Mouse (Mus musculus) embryonic stem cell, embryonic (primary cell): ENCODE data around the gene Pim2.
"Not testable (repeated sequence)": the region's sequence is repeated elsewhere in the genome, so short reads cannot be mapped to it uniquely, and the experiment has no call there.

Experiments
- CTCF ChIA-PET, 4 experiments: fragments of 300-600 bp in 2 of 4; fragments of 350-600 bp in 2 of 4; sonication (Branson Sonifier 250); formaldehyde crosslinking; loops; one replicate each; lab custom pipeline; 2022; ENCODE audit warnings: inconsistent platforms in 2 of 4; lab: Charles Lee
- POLR2A ChIA-PET, 4 experiments: fragments of 300-600 bp in 2 of 4; fragments of 350-600 bp in 2 of 4; sonication (Branson Sonifier 250); formaldehyde crosslinking; loops; one replicate each; lab custom pipeline; 2022; ENCODE audit warnings: antibody characterized with exemption in 4 of 4, inconsistent platforms in 1 of 4; lab: Charles Lee

Gene Pim2

GRCm38 (mm10) chrX:7883841-7884567 is 5.9 kb downstream of the Pim2 start, which contains the start of gene Slc35a2:
Slc35a2 (plus strand) TSS chrX:7884028.
- CTCF ChIA-PET = no interaction called here
- POLR2A ChIA-PET = interaction anchor here in 2 of 4 experiments (0.6 to 3.5 kb wide), 21 partner anchors 9 to 508 kb away, joined by 3 to 15 read pairs (median 3); partner anchors contain the start of genes Pqbp1 (in 2 of the 2), Timm17b (in 2 of the 2), Eras (in 1 of the 2) and Rbm3 (in 1 of the 2)

GRCm38 (mm10) chrX:7898211-7898610 is 20.1 kb downstream of the Pim2 start:
- POLR2A ChIA-PET = interaction anchor here in 2 of 4 experiments (0.6 to 2.3 kb wide), 7 partner anchors 13 to 134 kb away, joined by 3 to 15 read pairs (median 3); partner anchors contain the start of genes Slc35a2 (in 2 of the 2) and Otud5 (in 1 of the 2)
- CTCF ChIA-PET = interaction anchor here in 3 of 4 experiments (0.5 to 1.6 kb wide), 4 partner anchors 10 to 206 kb away, joined by 3 to 4 read pairs (median 4); no protein-coding TSS in a partner anchor

GRCm38 (mm10) chrX:7898880-7899874 is 21.1 kb downstream of the Pim2 start, which contains the start of the genes Pqbp1 and Timm17b:
Pqbp1 (minus strand) TSS chrX:7899269.
Timm17b (plus strand) TSS chrX:7899357.
- ChIA-PET POLR2A (interaction anchor here in 3 of 4 experiments (0.6 to 2.3 kb wide), 21 partner anchors 9 to 175 kb away, joined by 3 to 15 read pairs (median 3); partner anchors contain the start of genes Slc35a2 (in 2 of the 3), Hdac6 (in 1 of the 3), Otud5 (in 1 of the 3) and Suv39h1 (in 1 of the 3)), CTCF (interaction anchor here in 3 of 4 experiments (0.5 to 1.6 kb wide), 6 partner anchors 11 to 205 kb away, joined by 3 to 4 read pairs (median 3); no protein-coding TSS in a partner anchor)

GRCm38 (mm10) chrX:7904441-7904840 is 26.4 kb downstream of the Pim2 start:
- CTCF ChIA-PET = interaction anchor here in 1 of 4 experiments (0.8 kb wide), 1 partner anchor 111 kb away, joined by 3 read pairs; no protein-coding TSS in a partner anchor
- POLR2A ChIA-PET = no interaction called here

GRCm38 (mm10) chrX:7907735-7908134 is 29.7 kb downstream of the Pim2 start, which contains the start of gene Gm10491:
Gm10491 (minus strand) TSS chrX:7907835.
- POLR2A ChIA-PET = no interaction called here
- CTCF ChIA-PET = no interaction called here

- POLR2A ChIA-PET = not testable (repeated sequence)
- CTCF ChIA-PET = interaction anchor here in 1 of 4 experiments (1.1 kb wide), 1 partner anchor 107 kb away, joined by 3 read pairs; no protein-coding TSS in a partner anchor
Measured at GRCm38 (mm10) chrX:7909242-7909641, 31.2 kb downstream of the Pim2 start, which contains the start of gene Gm10490. Gm10490 (plus strand) TSS chrX:7909542.

- POLR2A ChIA-PET = interaction anchor here in 3 of 4 experiments (0.5 to 1.7 kb wide), 6 partner anchors 37 to 171 kb away, joined by 3 to 6 read pairs (median 4); partner anchors contain the start of gene Hdac6 (in 1 of the 3)
- CTCF ChIA-PET = interaction anchor here in 1 of 4 experiments (0.6 kb wide), 1 partner anchor 102 kb away, joined by 3 read pairs; no protein-coding TSS in a partner anchor
Measured at GRCm38 (mm10) chrX:7910473-7910872, 32.4 kb downstream of the Pim2 start.

GRCm38 (mm10) chrX:7915669-7916068 is 37.6 kb downstream of the Pim2 start:
- POLR2A ChIA-PET = interaction anchor here in 1 of 4 experiments (0.6 kb wide), 1 partner anchor 11 kb away, joined by 3 read pairs; no protein-coding TSS in a partner anchor

GRCm38 (mm10) chrX:7917960-7918359 is 39.9 kb downstream of the Pim2 start:
- ChIA-PET POLR2A (interaction anchor here in 2 of 4 experiments (1.3 to 1.8 kb wide), 4 partner anchors 10 to 99 kb away, joined by 4 to 5 read pairs (median 4); partner anchors contain the start of genes Eras (in 1 of the 2) and Hdac6 (in 1 of the 2)), CTCF (interaction anchor here (0.7 to 3.1 kb wide), 10 partner anchors 30 to 247 kb away, joined by 3 to 24 read pairs (median 6); partner anchors contain the start of genes Glod5 (in 1 of the 4) and Hdac6 (in 1 of the 4))

More at GRCm38 (mm10) chrX:7915669-7916068, 37.6 kb downstream of the Pim2 start:
- CTCF ChIA-PET = interaction anchor here in 1 of 4 experiments (0.6 to 0.7 kb wide), 3 partner anchors 21 to 1503 kb away, joined by 6 to 10 read pairs (median 6); no protein-coding TSS in a partner anchor

- POLR2A ChIA-PET = interaction anchor here in 3 of 4 experiments (0.7 to 3.6 kb wide), 7 partner anchors 59 to 235 kb away, joined by 3 to 17 read pairs (median 3); no protein-coding TSS in a partner anchor
- CTCF ChIA-PET = interaction anchor here in 1 of 4 experiments (1.0 kb wide), 1 partner anchor 97 kb away, joined by 3 read pairs; no protein-coding TSS in a partner anchor
Measured at GRCm38 (mm10) chrX:7919601-7920383, 41.7 kb downstream of the Pim2 start, which contains the start of gene Pcsk1n. Pcsk1n (plus strand) TSS chrX:7919822.

GRCm38 (mm10) chrX:7922032-7922431 is 44.0 kb downstream of the Pim2 start:
- POLR2A ChIA-PET = interaction anchor here in 3 of 4 experiments (0.7 to 3.6 kb wide), 13 partner anchors 9 to 134 kb away, joined by 3 to 17 read pairs (median 4); partner anchors contain the start of gene Hdac6 (in 3 of the 3)
- CTCF ChIA-PET = interaction anchor here in 1 of 4 experiments (1.1 kb wide), 1 partner anchor 96 kb away, joined by 4 read pairs; the partner anchor contains the start of gene Glod5

GRCm38 (mm10) chrX:7926266-7926665 is 48.2 kb downstream of the Pim2 start:
- ChIA-PET CTCF (interaction anchor here in 3 of 4 experiments (1.1 to 1.8 kb wide), 3 partner anchors 76 to 93 kb away, joined by 3 to 6 read pairs (median 3); no protein-coding TSS in a partner anchor), POLR2A (interaction anchor here in 2 of 4 experiments (0.6 to 9.3 kb wide), 11 partner anchors 11 to 126 kb away, joined by 3 to 69 read pairs (median 6); partner anchors contain the start of genes Hdac6 (in 2 of the 2) and Otud5 (in 1 of the 2))

- POLR2A ChIA-PET = interaction anchor here (0.6 to 9.3 kb wide), 29 partner anchors 9 to 234 kb away, joined by 3 to 69 read pairs (median 4); partner anchors contain the start of genes Hdac6 (in 3 of the 4), Otud5 (in 1 of the 4) and Rbm3 (in 1 of the 4)
- CTCF ChIA-PET = interaction anchor here (0.6 to 1.4 kb wide), 6 partner anchors 9 to 95 kb away, joined by 3 to 16 read pairs (median 3); no protein-coding TSS in a partner anchor
Measured at GRCm38 (mm10) chrX:7927116-7927515, 49.1 kb downstream of the Pim2 start.

GRCm38 (mm10) chrX:7928270-7928790 is 50.3 kb downstream of the Pim2 start, which contains the start of gene Eras:
Eras (minus strand) TSS chrX:7928607.
- POLR2A ChIA-PET = interaction anchor here in 3 of 4 experiments (0.7 to 9.3 kb wide), 24 partner anchors 9 to 217 kb away, joined by 3 to 69 read pairs (median 5); partner anchors contain the start of genes Hdac6 (in 3 of the 3), Otud5 (in 1 of the 3) and Rbm3 (in 1 of the 3)

More at GRCm38 (mm10) chrX:7928270-7928790, 50.3 kb downstream of the Pim2 start, which contains the start of gene Eras:
- CTCF ChIA-PET = interaction anchor here in 2 of 4 experiments (1.0 to 1.5 kb wide), 3 partner anchors 9 to 87 kb away, joined by 3 read pairs; no protein-coding TSS in a partner anchor
